Mouse (Mus musculus) midbrain, embryonic 16.5 days (tissue): ENCODE data around the gene Gga3. TPM values are rescaled to one million over a fixed set of nuclear protein-coding genes. Genes with fewer than 3 reads are reported as not detected.

ENCODE experiments used
- ATAC-seq: fragments of 200-750 bp; cut with Nextera tagmentation; 2 replicates; pipeline ENCODE4 v1.8.0; 2017; ENCODE audit warnings: moderate TSS enrichment
- H3K27ac ChIP-seq: fragments of 300-500 bp; sonication (generic); 2 replicates; pipeline ENCODE4 v1.5.1; 2014; ENCODE audit warnings: mild to moderate bottlenecking, low read length, mixed read lengths
- H3K27me3 ChIP-seq: fragments of 300-500 bp; sonication (generic); 2 replicates; pipeline ENCODE4 v1.6.1; 2014; ENCODE audit warnings: low read depth, low read length, mixed read lengths; ENCODE audit not compliant: control insufficient read depth, insufficient read depth
- H3K36me3 ChIP-seq: fragments of 300-500 bp; sonication (generic); 2 replicates; pipeline ENCODE4 v1.6.1; 2014; ENCODE audit warnings: mild to moderate bottlenecking, low read length, moderate library complexity, mixed read lengths; ENCODE audit not compliant: control insufficient read depth, insufficient read depth
- H3K4me1 ChIP-seq: fragments of 300-500 bp; sonication (generic); 2 replicates; pipeline ENCODE4 v1.6.1; 2014; ENCODE audit warnings: mild to moderate bottlenecking, low read length, mixed read lengths; ENCODE audit not compliant: control insufficient read depth, insufficient read depth
- H3K4me2 ChIP-seq: fragments of 300-500 bp; sonication (generic); 2 replicates; pipeline ENCODE4 v1.6.1; 2014; ENCODE audit warnings: mild to moderate bottlenecking, low read length, mixed read lengths
- H3K4me3 ChIP-seq: fragments of 300-500 bp; sonication (generic); 2 replicates; pipeline ENCODE4 v1.5.1; 2014; ENCODE audit warnings: low read depth, mild to moderate bottlenecking, low read length, moderate library complexity, mixed read lengths
- H3K9ac ChIP-seq: fragments of 300-500 bp; sonication (generic); 2 replicates; pipeline ENCODE4 v1.6.1; 2014; ENCODE audit warnings: low read depth, low read length, mixed read lengths
- H3K9me3 ChIP-seq: fragments of 300-500 bp; sonication (generic); replicated peaks from 2 replicates; pipeline ENCODE4 v1.6.1; 2014; ENCODE audit warnings: mild to moderate bottlenecking, low read length, mixed read lengths; ENCODE audit not compliant: control insufficient read depth, poor library complexity, severe bottlenecking
- WGBS: fragments of 180-500 bp; shearing (Covaris S2); extraction: QIAGEN DNeasy Blood & Tissue Kit; methylation state at CpG from one replicate; pipeline ENCODE4 v1.1.7; 2014; 5-methylcytosine and 5-hydroxymethylcytosine counted together
- polyA plus RNA-seq: library from polyadenylated mRNA; unstranded; fragments of >200 nt; fragmentation: Nextera tagmentation; extraction: Ambion mirVana; gene quantifications from 2 replicates; pipeline ENCODE4 v1.2.1, GENCODE M21; 2015

The Gga3 gene
- polyA plus RNA-seq, 1 experiment from 2014 or later = 37.5 TPM

GRCm38 (mm10) chr11:115590526-115591075, 13.2 kb downstream of the Gga3 start:
- H3K27ac ChIP-seq = no peak overlapping the region
- peaks cover 65% of the 10 kb centered on the region for H3K36me3 ChIP-seq
- no peak overlapping the region for H3K4me3 ChIP-seq
- no peaks in the 10 kb centered on the region for H3K4me1 ChIP-seq
- no peak for ATAC-seq
- H3K4me2 ChIP-seq = no peak overlapping the region
- H3K9ac ChIP-seq = no peak overlapping the region
- WGBS = 81% methylated on average over 2 of the region's 2 CpGs
- no peaks in the 10 kb centered on the region for H3K27me3 ChIP-seq
- no peaks in the 10 kb centered on the region for H3K9me3 ChIP-seq

GRCm38 (mm10) chr11:115587984-115588383, 15.9 kb downstream of the Gga3 start:
- Histone ChIP-seq H3K4me2 (no peak overlapping the region), H3K27me3 (no peaks in the 10 kb centered on the region), H3K4me1 (no peaks in the 10 kb centered on the region), H3K9ac (no peak overlapping the region), H3K4me3 (no peak overlapping the region), H3K9me3 (no peaks in the 10 kb centered on the region), H3K36me3 (peaks cover 70% of the 10 kb centered on the region), H3K27ac (no peak overlapping the region)
- no peak for ATAC-seq
- WGBS = 85% methylated on average over 9 of the region's 9 CpGs

GRCm38 (mm10) chr11:115586403-115586802, 17.4 kb downstream of the Gga3 start:
- 93% methylated on average over 9 of the region's 9 CpGs for WGBS
- H3K9ac ChIP-seq = no peak overlapping the region
- no peak overlapping the region for H3K4me2 ChIP-seq
- no peaks in the 10 kb centered on the region for H3K27me3 ChIP-seq
- peaks cover 66% of the 10 kb centered on the region for H3K36me3 ChIP-seq
- H3K9me3 ChIP-seq = no peaks in the 10 kb centered on the region
- no peak overlapping the region for H3K4me3 ChIP-seq
- no peak for ATAC-seq
- H3K4me1 ChIP-seq = no peaks in the 10 kb centered on the region
- H3K27ac ChIP-seq = no peak overlapping the region

GRCm38 (mm10) chr11:115585573-115586100, 18.2 kb downstream of the Gga3 start:
- H3K36me3 ChIP-seq = peaks cover 66% of the 10 kb centered on the region
- 93% methylated on average over 7 of the region's 7 CpGs for WGBS
- no peaks in the 10 kb centered on the region for H3K27me3 ChIP-seq
- no peak for ATAC-seq
- no peak overlapping the region for H3K4me3 ChIP-seq
- no peaks in the 10 kb centered on the region for H3K4me1 ChIP-seq
- no peak overlapping the region for H3K9ac ChIP-seq
- no peaks in the 10 kb centered on the region for H3K9me3 ChIP-seq
- H3K27ac ChIP-seq = no peak overlapping the region
- no peak overlapping the region for H3K4me2 ChIP-seq

- 88% methylated on average over 10 of the region's 10 CpGs for WGBS
- no peak overlapping the region for H3K4me3 ChIP-seq
- H3K9me3 ChIP-seq = no peaks in the 10 kb centered on the region
- no peak overlapping the region for H3K4me2 ChIP-seq
- no peak overlapping the region for H3K9ac ChIP-seq
- no peak for ATAC-seq
- H3K27me3 ChIP-seq = no peaks in the 10 kb centered on the region
- no peak overlapping the region for H3K27ac ChIP-seq
- H3K4me1 ChIP-seq = no peaks in the 10 kb centered on the region
- peaks cover 60% of the 10 kb centered on the region for H3K36me3 ChIP-seq
Observed at GRCm38 (mm10) chr11:115584376-115585073, 19.3 kb downstream of the Gga3 start.

GRCm38 (mm10) chr11:115582913-115583606, 20.8 kb downstream of the Gga3 start:
- Histone ChIP-seq H3K36me3 (peaks cover 57% of the 10 kb centered on the region), H3K9me3 (no peaks in the 10 kb centered on the region), H3K4me1 (no peaks in the 10 kb centered on the region), H3K9ac (no peak overlapping the region), H3K27ac (no peak overlapping the region), H3K27me3 (no peaks in the 10 kb centered on the region), H3K4me2 (no peak overlapping the region), H3K4me3 (no peak overlapping the region)
- no peak for ATAC-seq
- WGBS = 82% methylated on average over 10 of the region's 10 CpGs

- no peak overlapping the region for H3K4me3 ChIP-seq
- no peak overlapping the region for H3K27ac ChIP-seq
- no peak overlapping the region for H3K4me2 ChIP-seq
- peaks cover 31% of the 10 kb centered on the region for H3K36me3 ChIP-seq
- no peaks in the 10 kb centered on the region for H3K9me3 ChIP-seq
- no peaks in the 10 kb centered on the region for H3K27me3 ChIP-seq
- no peak overlapping the region for H3K9ac ChIP-seq
- H3K4me1 ChIP-seq = no peaks in the 10 kb centered on the region
- ATAC-seq = no peak
Observed at GRCm38 (mm10) chr11:115579080-115579479, 24.8 kb downstream of the Gga3 start.

GRCm38 (mm10) chr11:115564961-115565360, 38.9 kb downstream of the Gga3 start:
- Histone ChIP-seq H3K4me3 (peak overlapping the region; percentile 80), H3K4me1 (peaks cover 11% of the 10 kb centered on the region), H3K27me3 (no peaks in the 10 kb centered on the region), H3K27ac (no peak overlapping the region), H3K4me2 (peak overlapping the region; percentile 84), H3K36me3 (peaks cover 15% of the 10 kb centered on the region), H3K9ac (peak overlapping the region; percentile 86), H3K9me3 (no peaks in the 10 kb centered on the region)
- 0 out of 2 replicates have a peak, but pooled peaks have one; percentile 23 for ATAC-seq
- WGBS = 21% methylated on average over 7 of the region's 7 CpGs
